Mouse (Mus musculus) effector memory CD4-positive, alpha-beta T cell, adult 5 months (primary cell): ENCODE data around the gene Tcp11x2. TPM values are rescaled to one million over a fixed set of nuclear protein-coding genes. Genes with fewer than 3 reads are reported as not detected.

Experiments used
- polyA plus RNA-seq: library from polyadenylated mRNA; unstranded; fragments of 100-300 nt; shearing (Covaris generic); gene quantifications from one replicate; pipeline ENCODE4 v1.2.1, GENCODE M21; 2017

The Tcp11x2 gene
- not detected for polyA plus RNA-seq

GRCm38 (mm10) chrX:135693633-135694032 is at the start of gene Tcp11x2:
Gene Tcp11x2, minus strand, starts transcription at chrX:135693790.

GRCm38 (mm10) chrX:135742304-135743055 is 48.9 kb upstream of the Tcp11x2 start, which contains the start of the genes Armcx5 and Gprasp1:
Gene Armcx5, plus strand, starts transcription at chrX:135742733.
Gene Gprasp1, plus strand, starts transcription at chrX:135742733.

GRCm38 (mm10) chrX:135725161-135725560 is 31.6 kb upstream of the Tcp11x2 start, which contains the start of gene Tmsb15a:
Gene Tmsb15a, minus strand, starts transcription at chrX:135725261.

GRCm38 (mm10) chrX:135627605-135628004 is 66.0 kb downstream of the Tcp11x2 start, which contains the start of gene Prame:
Gene Prame, minus strand, starts transcription at chrX:135627705.

Other genes with a start within 250 kb of the Tcp11x2 start
- not detected for gene AV320801, start 199.2 kb downstream of the Tcp11x2 start, polyA plus RNA-seq
- not detected for gene Nxf7, start 95.0 kb downstream of the Tcp11x2 start, polyA plus RNA-seq
- not detected for gene Prame, start 66.1 kb downstream of the Tcp11x2 start, polyA plus RNA-seq
- not detected for gene Tmsb15a, start 31.5 kb upstream of the Tcp11x2 start, polyA plus RNA-seq
- gene Armcx5, start 48.9 kb upstream of the Tcp11x2 start, polyA plus RNA-seq: 27.5 TPM
- 37.5 TPM for gene Gprasp1, start 48.9 kb upstream of the Tcp11x2 start, polyA plus RNA-seq
- gene Bhlhb9, start 103.8 kb upstream of the Tcp11x2 start, polyA plus RNA-seq: 16.5 TPM
- gene Gprasp2, start 145.2 kb upstream of the Tcp11x2 start, polyA plus RNA-seq: 16.1 TPM